Mouse (Mus musculus): ENCODE measurements around the gene Olfr721-ps1. TPM values are rescaled to one million over a fixed set of nuclear protein-coding genes. Genes with fewer than 3 reads are reported as not detected.

The Olfr721-ps1 gene
- not detected for total RNA-seq (2021)
- long read RNA-seq, experiment 1 = 0 reads
- long read RNA-seq, experiment 2 = 0 reads

DNA sequence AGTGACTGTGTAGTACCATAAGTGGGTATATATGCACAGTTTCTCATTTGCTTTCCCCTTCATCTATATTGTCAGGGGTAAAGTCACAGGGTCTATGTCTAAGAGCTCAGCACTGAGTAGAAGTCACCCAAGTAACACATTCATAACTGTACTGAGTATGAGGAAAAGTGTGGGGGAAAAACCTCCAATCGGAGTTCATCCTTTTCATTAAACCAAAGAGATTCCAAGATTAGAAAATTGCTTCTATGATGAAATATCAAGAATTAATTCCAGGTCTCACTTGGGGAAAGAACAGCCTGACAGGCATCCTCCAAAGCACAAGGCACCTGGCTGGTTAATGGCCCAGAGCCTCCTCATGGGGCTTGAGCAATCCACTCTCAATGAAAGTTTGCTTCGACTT is at the start of gene Olfr721-ps1:
Gene Olfr721-ps1, plus strand, starts transcription at position 301 of the 400 bp plus-strand sequence.
- DNase-seq = no peak

DNA sequence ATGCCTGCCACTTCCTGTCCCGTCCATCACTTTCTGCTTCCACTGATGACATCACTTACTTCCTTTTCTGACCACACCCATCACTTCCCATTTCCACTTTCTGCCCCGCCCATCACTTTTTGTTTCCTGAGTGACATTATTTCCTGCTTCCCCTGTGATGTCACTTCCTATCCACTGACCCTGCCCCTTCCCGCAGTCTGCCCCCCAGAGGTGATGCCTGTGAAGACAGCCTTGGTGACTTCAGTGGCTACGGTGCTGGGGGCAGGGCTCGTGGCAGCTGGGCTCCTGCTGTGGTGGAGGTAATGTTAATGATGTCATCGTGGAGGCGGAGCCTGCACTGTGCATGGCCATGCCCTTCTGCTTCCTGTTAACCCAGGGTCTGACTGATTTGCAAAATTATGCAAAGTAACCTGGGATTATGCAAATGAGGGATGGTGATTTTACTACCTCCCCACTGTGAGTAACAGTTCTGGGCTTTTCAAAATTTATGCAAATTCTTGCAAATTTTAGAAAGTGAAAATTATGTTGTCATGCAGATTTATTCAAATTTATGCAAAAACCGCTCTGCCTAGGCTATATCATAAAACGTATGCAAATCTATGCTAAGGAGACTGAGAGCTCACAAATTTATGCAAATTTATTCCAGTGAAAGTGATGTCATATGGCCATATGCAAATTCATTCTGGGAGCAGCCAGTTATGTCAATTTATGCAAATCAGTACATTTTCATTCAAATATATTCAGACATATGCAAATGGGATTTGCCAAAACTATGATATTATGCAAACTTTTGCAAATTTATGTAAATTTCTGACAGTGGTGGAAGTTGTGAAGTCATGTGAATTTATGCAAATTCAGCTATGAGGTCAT is 49.1 kb upstream of the Olfr721-ps1 start:
- no peak for DNase-seq

DNA sequence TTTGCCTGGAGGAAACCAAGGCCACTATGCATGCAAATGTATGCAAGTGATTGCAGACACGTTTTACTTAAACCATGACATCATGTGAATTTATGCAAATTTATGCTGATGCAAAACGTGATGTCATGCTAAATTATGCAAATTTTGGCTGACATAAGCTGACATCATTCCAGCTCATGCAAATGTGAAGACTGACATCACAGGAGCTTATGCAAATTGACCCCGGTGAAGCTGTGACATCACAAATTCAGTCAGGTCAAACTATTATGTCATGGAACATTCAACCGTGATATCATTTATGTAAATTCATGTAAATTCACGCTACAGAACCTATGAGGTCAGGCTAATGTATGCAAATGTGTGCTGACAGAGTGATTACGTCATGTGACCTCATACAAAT is 48.5 kb upstream of the Olfr721-ps1 start:
- no peak for DNase-seq

DNA sequence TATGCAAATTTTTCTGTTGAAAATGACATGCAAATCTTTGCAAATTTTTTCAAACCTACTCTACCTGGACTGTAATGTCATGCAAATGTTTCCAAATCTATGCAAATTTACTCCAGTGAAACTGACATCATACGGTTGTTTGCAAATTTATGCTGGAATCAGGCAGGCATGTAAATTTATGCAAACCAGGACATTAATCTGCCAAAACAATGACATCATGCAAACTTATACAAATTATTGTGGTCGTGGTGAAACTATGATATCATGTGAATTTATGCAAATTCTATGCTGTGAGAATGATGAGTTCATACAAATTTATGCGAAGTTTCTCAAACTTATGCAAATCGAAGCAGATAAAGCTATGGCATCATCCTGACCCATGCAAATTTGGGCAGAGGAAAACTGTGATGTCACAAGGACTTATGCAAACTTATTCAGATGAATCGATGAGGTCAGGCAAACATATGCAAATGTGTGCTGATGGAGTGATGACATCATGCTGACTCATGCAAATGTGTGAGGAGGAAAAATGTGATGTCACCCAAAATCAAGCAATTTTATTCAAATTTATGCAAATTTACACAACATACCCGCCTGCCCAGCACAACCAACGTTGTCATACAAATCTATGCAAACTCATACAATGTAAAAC is 47.9 kb upstream of the Olfr721-ps1 start:
- DNase-seq = no peak

- DNase-seq = no peak
Measured at GRCm38 (mm10) chr14:14353740-14354510, 47.2 kb upstream of the Olfr721-ps1 start.

DNA sequence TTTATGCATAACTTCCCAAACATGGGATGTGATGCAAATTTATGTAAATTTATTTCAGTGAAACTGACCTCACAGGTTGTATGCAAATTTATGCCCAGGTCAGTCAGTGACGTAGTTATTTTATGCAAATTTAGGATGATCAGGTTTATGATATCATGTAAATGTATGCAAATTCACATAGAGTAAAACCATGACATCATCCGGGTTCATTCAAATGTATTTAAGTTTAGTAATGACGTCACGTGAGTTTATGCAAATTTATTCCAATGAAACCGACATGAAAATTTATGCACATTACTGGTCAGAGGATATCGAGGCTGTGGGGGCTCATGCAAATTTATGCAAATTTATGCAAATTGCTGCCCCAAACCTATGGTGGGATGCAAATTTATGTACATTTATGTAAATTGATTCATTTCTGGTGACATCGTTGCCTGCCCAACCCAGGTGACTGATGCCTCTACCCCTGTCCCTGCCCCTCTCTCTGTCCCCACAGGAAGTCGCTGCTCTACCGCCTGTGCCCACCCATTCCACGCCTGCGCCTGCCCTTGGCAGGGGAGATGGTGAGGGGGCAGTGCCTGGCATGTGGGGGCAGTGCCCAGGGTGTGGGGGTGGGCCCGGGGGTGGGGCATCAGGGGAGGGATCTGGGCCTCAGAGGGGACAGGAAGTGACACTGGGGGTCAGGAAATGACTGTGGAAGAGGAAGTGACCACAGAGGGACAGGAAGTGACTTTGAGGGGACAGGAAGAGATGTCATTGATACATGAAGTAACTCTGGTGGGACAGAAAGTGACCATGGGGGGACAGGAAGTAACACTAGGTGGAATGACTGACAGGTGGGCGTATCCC is 46.4 kb upstream of the Olfr721-ps1 start:
- no peak for DNase-seq

DNA sequence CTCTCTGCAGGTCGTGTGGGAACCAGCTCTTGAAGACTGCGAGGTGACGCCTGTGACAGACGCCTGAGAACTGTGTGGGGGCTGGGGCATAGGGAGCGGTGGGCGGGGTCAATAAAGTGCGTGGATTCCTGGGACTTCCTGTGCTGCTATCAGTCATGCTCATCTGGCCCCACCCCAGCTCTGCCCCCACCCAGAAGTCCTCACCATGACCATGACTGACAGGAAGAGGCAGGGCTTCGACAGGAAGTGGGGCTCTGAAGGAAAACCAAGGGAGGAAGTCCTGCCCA is 45.8 kb upstream of the Olfr721-ps1 start:
- no peak for DNase-seq

- no peak for DNase-seq
Measured at GRCm38 (mm10) chr14:14395535-14395934, 5.6 kb upstream of the Olfr721-ps1 start.

GRCm38 (mm10) chr14:14436078-14436658 is 35.1 kb downstream of the Olfr721-ps1 start:
- no peak for DNase-seq

Other genes with a start within 250 kb of the Olfr721-ps1 start
- not detected for gene Olfr720, start 214.5 kb upstream of the Olfr721-ps1 start, total RNA-seq (2021)
- gene Olfr31, start 78.5 kb upstream of the Olfr721-ps1 start, total RNA-seq (2021) = not detected
- 1 to 10 TPM; 3.5 to 5.7 TPM for gene Il3ra, start 55.0 kb upstream of the Olfr721-ps1 start, total RNA-seq (2021)